Mouse (Mus musculus) heart, postnatal 0 days (tissue): ENCODE results near the gene Chit1.

Source experiments
- CTCF ChIP-seq: IDR thresholded peaks from 2 replicates; pipeline ENCODE4 v1.5.1; 2016; ENCODE audit warnings: antibody characterized with exemption, control low read depth, low read depth
- EP300 ChIP-seq: IDR thresholded peaks from 2 replicates; pipeline ENCODE4 v1.6.1; 2016; ENCODE audit warnings: antibody characterized with exemption, low read depth

DNA sequence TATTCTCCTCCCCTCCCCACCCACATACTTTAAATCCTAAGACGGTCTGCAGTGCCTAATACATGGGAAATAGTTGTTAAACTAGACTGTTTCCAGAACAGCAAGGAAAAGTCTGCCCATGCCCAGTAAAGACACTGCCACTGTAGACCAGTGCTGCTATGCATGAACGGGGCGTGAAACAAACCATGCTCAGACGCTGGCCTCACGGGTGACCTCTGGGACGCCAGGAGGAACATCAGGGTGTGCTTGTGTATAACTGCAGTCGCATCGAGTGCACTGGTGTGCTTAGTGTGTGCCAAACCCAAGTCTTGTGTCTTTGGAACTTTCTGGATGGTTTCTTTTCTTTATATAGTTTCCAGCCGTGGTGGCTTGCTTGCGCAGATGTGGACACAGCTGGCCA is 36.4 kb upstream of the Chit1 start:
- TF ChIP-seq CTCF (no peak), EP300 (no peak)
